Mouse (Mus musculus) liver, embryonic 11.5 days (tissue): ENCODE measurements around the gene Rnf169. TPM values are rescaled to one million over a fixed set of nuclear protein-coding genes. Genes with fewer than 3 reads are reported as not detected.

Source experiments
- ATAC-seq: fragments of 200-750 bp; cut with Nextera tagmentation; replicated peaks from 2 replicates; pipeline ENCODE4 v1.8.0; 2017; ENCODE audit warnings: moderate number of reproducible peaks, mild to moderate bottlenecking, moderate TSS enrichment, moderate library complexity; ENCODE audit not compliant: low FRiP score
- DNase-seq: peaks from one replicate; pipeline ENCODE4 v3.0.0-alpha.2; 2017; ENCODE audit warnings: low spot score
- H3K27ac ChIP-seq: fragments of 300-500 bp; sonication (generic); 2 replicates; pipeline ENCODE4 v1.5.1; 2014; ENCODE audit warnings: mild to moderate bottlenecking, low read depth, low read length, control low read depth
- H3K27me3 ChIP-seq: fragments of 300-500 bp; sonication (generic); replicated peaks from 2 replicates; pipeline ENCODE4 v1.6.1; 2014; ENCODE audit warnings: low read length, mixed read lengths; ENCODE audit not compliant: control insufficient read depth, insufficient read depth
- H3K36me3 ChIP-seq: fragments of 300-500 bp; sonication (generic); 2 replicates; pipeline ENCODE4 v1.6.1; 2014; ENCODE audit warnings: mild to moderate bottlenecking, low read length, moderate library complexity, mixed read lengths; ENCODE audit not compliant: control insufficient read depth, insufficient read depth
- H3K4me1 ChIP-seq: fragments of 300-500 bp; sonication (generic); replicated peaks from 2 replicates; pipeline ENCODE4 v1.6.1; 2014; ENCODE audit warnings: low read length, mixed read lengths; ENCODE audit not compliant: control insufficient read depth, insufficient read depth
- H3K4me2 ChIP-seq: fragments of 300-500 bp; sonication (generic); 2 replicates; pipeline ENCODE4 v1.6.1; 2014; ENCODE audit warnings: mild to moderate bottlenecking, control low read depth, moderate library complexity
- H3K4me3 ChIP-seq: fragments of 300-500 bp; sonication (generic); 2 replicates; pipeline ENCODE4 v1.5.1; 2014; ENCODE audit warnings: low read depth, low read length, control low read depth
- H3K9ac ChIP-seq: fragments of 300-500 bp; sonication (generic); 2 replicates; pipeline ENCODE4 v1.6.1; 2014; ENCODE audit warnings: low read depth, low read length, control low read depth
- H3K9me3 ChIP-seq: fragments of 300-500 bp; sonication (generic); 2 replicates; pipeline ENCODE4 v1.6.1; 2016; ENCODE audit warnings: low read length, inconsistent platforms, mixed read lengths; ENCODE audit not compliant: control insufficient read depth
- WGBS: fragments of 180-500 bp; shearing (Covaris S2); extraction: QIAGEN DNeasy Blood & Tissue Kit; methylation state at CpG from one replicate; pipeline ENCODE4 v1.1.7; 2014; 5-methylcytosine and 5-hydroxymethylcytosine counted together
- polyA plus RNA-seq: library from polyadenylated mRNA; unstranded; fragments of >200 nt; fragmentation: Nextera tagmentation; extraction: Ambion mirVana; gene quantifications from 2 replicates; pipeline ENCODE4 v1.2.1, GENCODE M21; 2014

Gene Rnf169
- polyA plus RNA-seq, 1 experiment from 2014 or later = 4.3 TPM

- 76% methylated on average over 3 of the region's 3 CpGs for WGBS
- DNase-seq = no peak
- no peak overlapping the region for H3K9ac ChIP-seq
Observed at GRCm38 (mm10) chr7:99906346-99906745, 73.9 kb downstream of the Rnf169 start.

GRCm38 (mm10) chr7:99904421-99905005 lies 75.7 kb downstream of the Rnf169 start:
- no peak overlapping the region for H3K9ac ChIP-seq
- no peak overlapping the region for H3K4me3 ChIP-seq
- H3K4me2 ChIP-seq = no peak overlapping the region
- DNase-seq = no peak
- H3K9me3 ChIP-seq = no peaks in the 10 kb centered on the region
- WGBS = 22% methylated on average over 3 of the region's 3 CpGs
- H3K36me3 ChIP-seq = no peaks in the 10 kb centered on the region
- H3K4me1 ChIP-seq = peaks cover 4% of the 10 kb centered on the region; the same call in 1 of the 2 replicates
- no peaks in the 10 kb centered on the region for H3K27me3 ChIP-seq
- no peak for ATAC-seq
- H3K27ac ChIP-seq = no peak overlapping the region

More at GRCm38 (mm10) chr7:99906346-99906745, 73.9 kb downstream of the Rnf169 start:
- Histone ChIP-seq H3K4me2 (no peak overlapping the region), H3K27ac (no peak overlapping the region), H3K27me3 (no peaks in the 10 kb centered on the region), H3K4me1 (peaks cover 4% of the 10 kb centered on the region; the same call in 1 of the 2 replicates), H3K9me3 (no peaks in the 10 kb centered on the region), H3K4me3 (no peak overlapping the region), H3K36me3 (no peaks in the 10 kb centered on the region)
- no peak for ATAC-seq

DNA sequence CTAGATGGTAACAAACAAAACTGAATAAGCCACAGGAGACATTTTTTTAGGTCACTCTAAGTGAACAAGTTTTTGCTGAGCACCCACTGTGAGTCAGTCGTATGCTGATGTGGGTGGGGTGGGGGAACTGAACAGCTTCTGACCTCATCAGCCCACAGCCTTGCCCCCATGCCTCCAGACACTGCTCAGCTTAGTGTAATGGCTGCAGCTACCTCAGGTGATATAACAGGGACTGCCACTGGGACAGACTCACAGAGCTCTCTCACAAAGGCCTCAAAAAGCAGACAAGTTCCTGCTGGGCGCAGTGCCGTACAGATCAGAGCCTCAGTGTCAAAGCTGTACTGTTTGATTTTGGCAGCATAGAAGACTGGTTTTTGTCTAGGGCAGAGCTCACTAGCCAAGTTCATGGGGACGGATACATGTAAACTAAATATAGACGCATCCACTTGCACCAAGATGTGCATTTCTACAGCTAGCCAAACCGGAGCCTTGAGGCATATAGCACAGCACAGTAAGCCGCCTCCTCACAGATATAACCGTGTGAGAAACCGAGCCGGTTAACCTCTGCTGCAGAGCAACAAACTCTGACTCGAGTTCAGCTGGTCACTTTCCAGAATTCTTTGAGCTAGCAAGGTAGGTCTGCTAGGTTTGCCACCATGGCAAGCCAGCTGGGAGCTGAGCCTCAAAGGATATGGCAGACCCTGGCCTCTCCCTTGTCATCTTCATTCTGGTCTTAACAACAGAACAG lies 77.2 kb downstream of the Rnf169 start:
- DNase-seq = no peak
- no peak overlapping the region for H3K9ac ChIP-seq
- no peak for ATAC-seq
- H3K4me2 ChIP-seq = no peak overlapping the region
- no peak overlapping the region for H3K27ac ChIP-seq
- H3K4me3 ChIP-seq = no peak overlapping the region
- H3K9me3 ChIP-seq = no peaks in the 10 kb centered on the region
- 81% methylated on average over 11 of the region's 11 CpGs for WGBS
- no peaks in the 10 kb centered on the region for H3K36me3 ChIP-seq
- no peaks in the 10 kb centered on the region for H3K27me3 ChIP-seq
- peaks cover 4% of the 10 kb centered on the region; the same call in 1 of the 2 replicates for H3K4me1 ChIP-seq

- Histone ChIP-seq H3K9me3 (no peaks in the 10 kb centered on the region), H3K4me3 (no peak overlapping the region), H3K36me3 (no peaks in the 10 kb centered on the region), H3K4me1 (peaks cover 4% of the 10 kb centered on the region; the same call in 1 of the 2 replicates), H3K27me3 (no peaks in the 10 kb centered on the region), H3K9ac (no peak overlapping the region), H3K4me2 (no peak overlapping the region), H3K27ac (no peak overlapping the region)
- ATAC-seq (no peak), DNase-seq (no peak)
- 64% methylated on average over 4 of the region's 4 CpGs for WGBS
Observed at GRCm38 (mm10) chr7:99902208-99902607, 78.0 kb downstream of the Rnf169 start.

GRCm38 (mm10) chr7:99896905-99897304 lies 83.3 kb downstream of the Rnf169 start:
- ATAC-seq (no peak), DNase-seq (no peak)
- 70% methylated on average over 4 of the region's 4 CpGs for whole genome bisulfite sequencing
- Histone ChIP-seq H3K4me2 (no peak overlapping the region), H3K9me3 (no peaks in the 10 kb centered on the region), H3K27ac (no peak overlapping the region), H3K4me3 (no peak overlapping the region), H3K9ac (no peak overlapping the region), H3K36me3 (no peaks in the 10 kb centered on the region), H3K4me1 (no peaks in the 10 kb centered on the region), H3K27me3 (no peaks in the 10 kb centered on the region)

DNA sequence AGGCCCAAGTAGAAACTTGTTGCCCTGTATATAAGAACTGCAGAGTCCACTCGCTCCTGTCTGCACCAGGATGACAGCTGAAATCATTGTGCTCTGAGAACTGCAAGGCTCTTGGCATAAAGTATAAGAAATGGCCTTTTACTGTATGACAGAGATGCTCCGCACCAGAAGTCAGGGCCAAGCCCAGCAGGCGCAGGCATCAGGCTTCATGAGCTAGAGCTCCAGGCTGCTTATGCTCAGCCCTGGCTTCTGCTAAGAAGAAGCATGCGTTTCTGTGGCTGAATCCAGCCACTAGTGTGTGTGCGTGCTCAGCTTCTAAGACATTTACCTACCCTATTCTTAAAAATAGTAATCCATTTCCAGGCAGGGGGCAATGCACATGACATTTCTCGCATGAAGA lies 85.8 kb downstream of the Rnf169 start:
- H3K9ac ChIP-seq = no peak overlapping the region
- DNase-seq (no peak), ATAC-seq (no peak)
- no peak overlapping the region for H3K4me3 ChIP-seq
- H3K27me3 ChIP-seq = no peaks in the 10 kb centered on the region
- no peaks in the 10 kb centered on the region for H3K4me1 ChIP-seq
- H3K4me2 ChIP-seq = no peak overlapping the region
- WGBS = 80% methylated on average over 6 of the region's 6 CpGs
- no peak overlapping the region for H3K27ac ChIP-seq
- no peaks in the 10 kb centered on the region for H3K9me3 ChIP-seq
- no peaks in the 10 kb centered on the region for H3K36me3 ChIP-seq

DNA sequence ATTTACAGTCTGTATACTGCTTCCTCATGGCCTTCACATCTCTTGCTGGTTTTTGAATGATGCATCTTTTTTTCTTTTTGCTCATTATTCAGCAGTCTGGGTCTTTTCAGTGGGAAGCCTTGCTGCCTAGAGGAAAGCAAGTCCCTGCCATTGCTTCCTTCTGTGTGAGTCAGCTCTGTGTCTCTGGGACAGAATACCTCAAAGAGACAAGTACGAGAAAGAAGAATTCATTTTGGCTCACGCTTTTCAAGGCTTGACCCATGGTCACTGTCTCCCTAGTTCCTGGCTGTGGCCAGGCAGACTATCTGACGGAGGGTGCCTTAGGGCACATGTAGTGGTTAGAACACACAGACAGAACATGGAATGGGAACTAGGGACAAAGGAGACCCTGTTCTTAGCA lies 86.3 kb downstream of the Rnf169 start:
- Histone ChIP-seq H3K27ac (no peak overlapping the region), H3K4me3 (no peak overlapping the region), H3K9me3 (no peaks in the 10 kb centered on the region), H3K4me1 (no peaks in the 10 kb centered on the region), H3K36me3 (no peaks in the 10 kb centered on the region), H3K9ac (no peak overlapping the region), H3K4me2 (no peak overlapping the region), H3K27me3 (no peaks in the 10 kb centered on the region)
- ATAC-seq = no peak
- no peak for DNase-seq
- WGBS = 79% methylated on average over 3 of the region's 3 CpGs

DNA sequence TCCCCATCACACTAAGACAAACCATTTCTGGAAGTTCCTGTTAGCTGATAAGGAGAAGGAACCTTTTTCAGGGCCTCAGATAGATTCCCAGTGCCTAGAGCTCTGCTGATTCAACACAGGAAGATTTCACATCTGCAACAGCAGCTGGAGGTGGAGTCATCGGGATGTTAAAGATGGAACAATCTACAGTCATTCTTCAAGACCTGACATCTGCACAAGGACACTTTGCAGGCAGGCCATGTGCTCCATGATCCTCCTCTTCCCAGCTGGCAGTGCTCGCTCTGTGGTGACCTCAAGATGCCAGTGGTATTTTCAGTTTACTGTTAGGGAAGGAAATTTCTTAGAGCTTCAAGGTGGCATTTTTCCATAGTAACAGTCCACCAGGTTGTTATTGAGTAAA lies 87.9 kb downstream of the Rnf169 start:
- H3K36me3 ChIP-seq = no peaks in the 10 kb centered on the region
- H3K4me2 ChIP-seq = no peak overlapping the region
- H3K4me1 ChIP-seq = no peaks in the 10 kb centered on the region
- no peaks in the 10 kb centered on the region for H3K27me3 ChIP-seq
- H3K9me3 ChIP-seq = no peaks in the 10 kb centered on the region
- H3K9ac ChIP-seq = no peak overlapping the region
- H3K4me3 ChIP-seq = no peak overlapping the region
- H3K27ac ChIP-seq = no peak overlapping the region
- WGBS = 69% methylated on average over 2 of the region's 2 CpGs
- DNase-seq (no peak), ATAC-seq (no peak)

- whole genome bisulfite sequencing = 54% methylated on average over 3 of the region's 3 CpGs
- no peaks in the 10 kb centered on the region for H3K36me3 ChIP-seq
Observed at GRCm38 (mm10) chr7:99891471-99891870, 88.8 kb downstream of the Rnf169 start.

More at GRCm38 (mm10) chr7:99891471-99891870, 88.8 kb downstream of the Rnf169 start:
- H3K9me3 ChIP-seq = no peaks in the 10 kb centered on the region
- H3K4me2 ChIP-seq = no peak overlapping the region
- no peaks in the 10 kb centered on the region for H3K4me1 ChIP-seq
- no peak for ATAC-seq
- no peak overlapping the region for H3K4me3 ChIP-seq
- H3K9ac ChIP-seq = no peak overlapping the region
- H3K27me3 ChIP-seq = no peaks in the 10 kb centered on the region
- no peak for DNase-seq
- H3K27ac ChIP-seq = no peak overlapping the region
